ENCODE assay signal across 8 mouse cellular contexts in the genomic region with DNA sequence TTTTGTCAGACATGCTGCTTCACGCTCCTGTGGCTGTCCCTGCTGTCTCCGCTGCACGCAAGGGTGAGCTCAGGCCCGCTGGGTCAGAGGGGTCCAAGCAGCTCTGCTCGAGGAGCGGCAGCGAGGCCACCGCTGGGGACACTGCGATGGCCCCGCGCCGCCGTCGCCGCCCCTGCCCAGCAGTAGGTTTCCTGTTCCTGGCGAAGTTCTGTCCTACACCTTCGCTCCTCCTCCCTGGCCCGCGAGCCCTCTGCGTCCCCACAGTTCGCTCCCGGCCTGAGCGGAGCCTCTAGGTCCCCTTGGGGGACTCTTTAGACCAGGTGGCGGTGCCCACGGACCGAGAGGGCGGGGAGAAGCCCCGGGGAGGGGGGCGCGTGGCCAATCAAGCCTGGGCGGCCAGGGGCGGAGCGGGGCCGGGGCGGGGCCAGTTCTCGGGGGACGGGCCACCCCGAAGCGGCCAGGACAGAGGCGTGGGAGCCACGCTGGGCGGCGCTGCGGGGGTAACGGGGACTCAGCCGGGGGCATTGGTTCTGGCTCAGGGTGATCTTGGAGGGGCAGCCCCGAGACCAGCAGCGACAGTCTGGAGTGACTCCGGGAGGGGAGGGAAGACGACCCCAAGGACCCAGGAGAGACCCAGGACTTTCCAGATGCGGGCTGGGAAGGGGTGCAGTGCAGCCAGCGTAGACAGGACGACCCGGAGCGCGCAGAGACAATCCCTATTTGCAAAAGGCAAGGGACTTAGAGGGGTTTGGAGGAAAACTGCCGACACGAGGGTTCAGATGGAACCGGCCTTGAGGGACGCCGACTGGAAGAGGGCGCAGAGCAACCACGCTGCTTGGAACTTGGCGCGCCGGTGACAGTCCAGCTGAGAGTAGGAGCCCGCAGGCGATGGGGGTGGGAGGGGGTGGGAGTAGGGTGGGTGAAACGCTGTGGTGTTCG. TPM values are rescaled to one million over a fixed set of nuclear protein-coding genes. Genes with fewer than 3 reads are reported as not detected.
DNase-seq lines count a peak whose midpoint lies in the region; ATAC-seq and TF ChIP-seq lines count a peak whose summit lies in the region.

A gene (minus strand): TSS at position 358 of the 939 bp plus-strand sequence.

- H3K9ac ChIP-seq in heart, embryonic 12.5 days: peak within 1 kb of the TSS; percentile 81
- peak within 1 kb of the TSS; percentile 81 for H3K9ac ChIP-seq in kidney, postnatal 0 days (ENCODE audit: low read depth, low read length)
- peak within 1 kb of the TSS; percentile 66 for H3K9ac ChIP-seq in liver, embryonic 13.5 days
- H3K9ac ChIP-seq in stomach, embryonic 15.5 days: peak within 1 kb of the TSS; percentile 58

- peak within 1 kb of the TSS; percentile 76 for H3K4me3 ChIP-seq in brown adipose tissue, adult 24 weeks (ENCODE audit: insufficient read depth, low read depth, low read length)
- H3K4me3 ChIP-seq in heart, embryonic 12.5 days: peak within 1 kb of the TSS; percentile 68
- H3K4me3 ChIP-seq in kidney, postnatal 0 days (replicated peaks; ENCODE audit: low read depth, low read length): peak within 1 kb of the TSS; percentile 69
- peak within 1 kb of the TSS; percentile 65 for H3K4me3 ChIP-seq in liver, embryonic 13.5 days (replicated peaks)
- H3K4me3 ChIP-seq in stomach, embryonic 15.5 days (replicated peaks): peak within 1 kb of the TSS; percentile 81

- peak within 1 kb of the TSS; percentile 98 for H3K27ac ChIP-seq in brown adipose tissue, adult 24 weeks (replicated peaks; ENCODE audit: low read depth, low read length)
- H3K27ac ChIP-seq in heart, embryonic 12.5 days (ENCODE audit: poor library complexity, severe bottlenecking): peak within 1 kb of the TSS; percentile 84
- H3K27ac ChIP-seq in kidney, postnatal 0 days: peak within 1 kb of the TSS; percentile 81
- peak within 1 kb of the TSS; percentile 50 for H3K27ac ChIP-seq in liver, embryonic 13.5 days
- peak within 1 kb of the TSS; percentile 76 for H3K27ac ChIP-seq in stomach, embryonic 15.5 days

- H3K36me3 ChIP-seq in heart, embryonic 12.5 days: no peaks in the 10 kb centered on the region
- H3K36me3 ChIP-seq in kidney, postnatal 0 days (ENCODE audit: insufficient read depth, low read length): no peaks in the 10 kb centered on the region
- no peaks in the 10 kb centered on the region for H3K36me3 ChIP-seq in liver, embryonic 13.5 days
- H3K36me3 ChIP-seq in stomach, embryonic 15.5 days: no peaks in the 10 kb centered on the region

- peak; percentile 15 for TF ChIP-seq CTCF in kidney, postnatal 0 days (IDR thresholded peaks at IDR 0.05; ENCODE audit: low read depth)

- H3K9me3 ChIP-seq in heart, embryonic 12.5 days (replicated peaks): no peaks in the 10 kb centered on the region
- H3K9me3 ChIP-seq in kidney, postnatal 0 days (replicated peaks; ENCODE audit: low read length): no peaks in the 10 kb centered on the region
- no peaks in the 10 kb centered on the region for H3K9me3 ChIP-seq in liver, embryonic 13.5 days (replicated peaks)
- H3K9me3 ChIP-seq in stomach, embryonic 15.5 days: no peaks in the 10 kb centered on the region

- no peaks in the 10 kb centered on the region for H3K27me3 ChIP-seq in heart, embryonic 12.5 days (replicated peaks)
- H3K27me3 ChIP-seq in kidney, postnatal 0 days (ENCODE audit: insufficient read depth, low read length): no peaks in the 10 kb centered on the region
- peaks cover 44% of the 10 kb centered on the region for H3K27me3 ChIP-seq in liver, embryonic 13.5 days
- H3K27me3 ChIP-seq in stomach, embryonic 15.5 days (replicated peaks): no peaks in the 10 kb centered on the region

- ATAC-seq in erythroid progenitor cell, adult 5-6 weeks (replicated peaks; ENCODE audit: low FRiP score, poor library complexity, severe bottlenecking): peak; percentile 64
- ATAC-seq in heart, embryonic 12.5 days (ENCODE audit: insufficient number of reproducible peaks, low FRiP score): peak; percentile 96
- ATAC-seq in kidney, postnatal 0 days (replicated peaks; ENCODE audit: low FRiP score, low read depth): peak; percentile 91
- peak; percentile 91 for ATAC-seq in liver, embryonic 13.5 days (ENCODE audit: low read depth)
- ATAC-seq in stomach, embryonic 15.5 days (ENCODE audit: insufficient read depth, low FRiP score, low read depth): peak; percentile 94

- DNase-seq in CD4-positive, CD25-positive, alpha-beta regulatory T cell, adult 2 months (ENCODE audit: low read depth, low spot score): peak; percentile 84
- peak; percentile 83 for DNase-seq in kidney, postnatal 0 days (ENCODE audit: low spot score)
- DNase-seq in liver, embryonic 13.5 days: peak; percentile 71
- peak; percentile 70 to 81 for DNase-seq in natural killer cell, adult 2 months (ENCODE audit: low spot score in 2 of 2)

- WGBS in heart, embryonic 12.5 days: 1% methylated on average over 59 of the region's 70 CpGs
- WGBS in kidney, postnatal 0 days: under 1% methylated on average over 68 of the region's 70 CpGs
- WGBS in liver, embryonic 13.5 days (ENCODE audit: insufficient replicate concordance): 1% methylated on average over 70 of the region's 70 CpGs
- WGBS in stomach, embryonic 15.5 days: under 1% methylated on average over 65 of the region's 70 CpGs

- peak within 1 kb of the TSS; percentile 81 for H3K4me2 ChIP-seq in heart, embryonic 12.5 days
- H3K4me2 ChIP-seq in kidney, postnatal 0 days (ENCODE audit: low read length): peak within 1 kb of the TSS; percentile 98
- H3K4me2 ChIP-seq in liver, embryonic 13.5 days: peak within 1 kb of the TSS; percentile 83
- H3K4me2 ChIP-seq in stomach, embryonic 15.5 days: peak within 1 kb of the TSS; percentile 96

- peaks cover 23% of the 10 kb centered on the region for H3K4me1 ChIP-seq in brown adipose tissue, adult 24 weeks (ENCODE audit: control insufficient read depth, insufficient read depth, insufficient read length, low read length)
- H3K4me1 ChIP-seq in heart, embryonic 12.5 days (replicated peaks): peaks cover 37% of the 10 kb centered on the region
- no peaks in the 10 kb centered on the region; the same call in 1 of the 2 replicates for H3K4me1 ChIP-seq in kidney, postnatal 0 days (replicated peaks; ENCODE audit: insufficient read depth, low read length)
- peaks cover 27% of the 10 kb centered on the region for H3K4me1 ChIP-seq in liver, embryonic 13.5 days (replicated peaks)
- 0 out of 2 replicates have a peak, but pooled peaks cover 9% of the 10 kb centered on the region for H3K4me1 ChIP-seq in stomach, embryonic 15.5 days

RNA-seq across cellular contexts. Expression of the gene that starts here (rescaled TPM):
- polyA plus RNA-seq in brown adipose tissue, adult 24 weeks (2012; ENCODE audit: insufficient read depth, insufficient read length, missing spikeins): 33.6 and 35.0 TPM in 2 replicates
- total RNA-seq in erythroid progenitor cell, adult 5-6 weeks (2015; ENCODE audit: low replicate concordance): 7.1 and 15.1 TPM in 2 replicates
- 5.1 and 13.6 TPM in 2 replicates for total RNA-seq in erythroid progenitor cell, adult 5-6 weeks (2017; ENCODE audit: low replicate concordance)
- 32.4 and 40.7 TPM in 2 replicates for polyA plus RNA-seq in heart, embryonic 12.5 days (2016; fragmentation: Nextera tagmentation; extraction: Ambion mirVana)
- polyA plus RNA-seq in kidney, postnatal 0 days (2015; fragmentation: Nextera tagmentation; extraction: Ambion mirVana): 17.3 and 17.4 TPM in 2 replicates
- polyA plus RNA-seq in liver, embryonic 13.5 days (2015; fragmentation: Nextera tagmentation; extraction: Ambion mirVana): 2.4 and 2.8 TPM in 2 replicates
- 12.2 and 15.8 TPM in 2 replicates for polyA plus RNA-seq in stomach, embryonic 15.5 days (2015; fragmentation: Nextera tagmentation; extraction: Ambion mirVana)

Comparison
In these comparisons a context has a peak if more than half of its experiments do, and no peak if none do; other contexts are left out.
1. Peak in every context shown above with its lines: DNase-seq, ATAC-seq, H3K4me3 ChIP-seq and H3K27ac ChIP-seq.